Mouse (Mus musculus) hindbrain, embryonic 10.5 days (tissue): ENCODE measurements around the gene Tnik. TPM values are rescaled to one million over a fixed set of nuclear protein-coding genes. Genes with fewer than 3 reads are reported as not detected.

Experiments used
- DNase-seq: peaks from one replicate; pipeline ENCODE4 v3.0.0-alpha.2; 2017; ENCODE audit warnings: low spot score
- H3K27ac ChIP-seq: fragments of 300-500 bp; sonication (generic); 2 replicates; pipeline ENCODE4 v1.5.1; 2016; ENCODE audit warnings: mild to moderate bottlenecking, moderate library complexity
- H3K27me3 ChIP-seq: fragments of 300-500 bp; sonication (generic); 2 replicates; pipeline ENCODE4 v1.6.1; 2016; ENCODE audit warnings: mild to moderate bottlenecking; ENCODE audit not compliant: poor library complexity, insufficient read depth, severe bottlenecking
- H3K36me3 ChIP-seq: fragments of 300-500 bp; sonication (generic); 2 replicates; pipeline ENCODE4 v1.6.1; 2016; ENCODE audit warnings: mild to moderate bottlenecking, moderate library complexity
- H3K4me1 ChIP-seq: fragments of 300-500 bp; sonication (generic); replicated peaks from 2 replicates; pipeline ENCODE4 v1.6.1; 2016; ENCODE audit warnings: mild to moderate bottlenecking
- H3K4me3 ChIP-seq: fragments of 300-500 bp; sonication (generic); 2 replicates; pipeline ENCODE4 v1.5.1; 2016; ENCODE audit warnings: mild to moderate bottlenecking, moderate library complexity
- H3K9me3 ChIP-seq: fragments of 300-500 bp; sonication (generic); 2 replicates; pipeline ENCODE4 v1.6.1; 2016; ENCODE audit warnings: mild to moderate bottlenecking, moderate library complexity
- WGBS: fragments of 180-500 bp; shearing (Covaris S2); methylation state at CpG from one replicate; pipeline ENCODE4 v1.1.7; 2016; 5-methylcytosine and 5-hydroxymethylcytosine counted together
- polyA plus RNA-seq: library from polyadenylated mRNA; unstranded; fragments of >200 nt; fragmentation: Nextera tagmentation; extraction: Ambion mirVana; gene quantifications from 2 replicates; pipeline ENCODE4 v1.2.1, GENCODE M21; 2016

Tnik gene
- polyA plus RNA-seq, 1 experiment from 2014 or later = 16.3 TPM

DNA sequence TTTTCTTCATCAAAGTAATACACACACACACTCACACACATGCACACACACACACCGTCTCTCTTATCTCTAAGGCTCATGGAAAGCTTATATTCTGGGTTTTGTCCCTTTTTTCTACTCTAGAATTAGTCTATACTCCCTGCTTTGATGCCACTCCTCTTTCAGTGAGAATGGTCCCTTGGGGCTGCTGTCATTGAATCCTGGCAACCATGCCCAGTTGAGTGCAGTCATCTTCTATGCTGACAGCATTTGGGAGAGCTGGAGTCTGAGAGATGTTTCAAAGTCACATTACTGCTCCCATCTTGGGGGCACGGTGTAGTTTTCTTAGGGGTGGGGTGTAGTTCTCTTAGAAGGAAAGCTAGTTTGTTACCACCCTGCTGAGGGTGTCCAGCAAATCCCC lies 6.7 kb downstream of the Tnik start:
- 58% methylated on average over 2 of the region's 2 CpGs for WGBS
- no peak for DNase-seq
- no peaks in the 10 kb centered on the region for H3K36me3 ChIP-seq
- H3K4me1 ChIP-seq = peaks cover 41% of the 10 kb centered on the region
- H3K27ac ChIP-seq = no peak overlapping the region
- H3K4me3 ChIP-seq = no peak overlapping the region
- H3K27me3 ChIP-seq = peaks cover 7% of the 10 kb centered on the region; the same call in 1 of the 2 replicates
- no peaks in the 10 kb centered on the region for H3K9me3 ChIP-seq

DNA sequence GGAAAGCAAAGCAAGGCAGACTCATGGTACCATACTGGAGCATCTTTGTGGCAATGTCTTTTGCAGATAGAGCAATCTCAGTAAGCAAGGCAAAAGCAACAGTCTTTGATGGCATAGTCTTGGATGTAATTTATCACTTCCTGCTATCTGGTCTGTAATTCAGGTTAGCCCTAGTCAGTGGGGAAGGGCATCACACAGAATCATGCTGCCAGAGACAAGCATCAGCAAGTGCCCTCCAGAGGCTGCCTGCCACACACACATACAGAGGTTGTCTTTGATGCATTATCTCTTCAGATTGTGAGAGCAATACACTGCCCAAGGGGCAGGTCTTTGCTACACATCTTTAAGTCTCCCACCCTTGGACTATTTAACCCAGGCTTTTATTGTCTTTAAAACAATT lies 8.9 kb downstream of the Tnik start:
- Histone ChIP-seq H3K36me3 (no peaks in the 10 kb centered on the region), H3K27ac (no peak overlapping the region), H3K9me3 (no peaks in the 10 kb centered on the region), H3K4me3 (no peak overlapping the region), H3K27me3 (no peaks in the 10 kb centered on the region), H3K4me1 (peaks cover 28% of the 10 kb centered on the region)
- no peak for DNase-seq

DNA sequence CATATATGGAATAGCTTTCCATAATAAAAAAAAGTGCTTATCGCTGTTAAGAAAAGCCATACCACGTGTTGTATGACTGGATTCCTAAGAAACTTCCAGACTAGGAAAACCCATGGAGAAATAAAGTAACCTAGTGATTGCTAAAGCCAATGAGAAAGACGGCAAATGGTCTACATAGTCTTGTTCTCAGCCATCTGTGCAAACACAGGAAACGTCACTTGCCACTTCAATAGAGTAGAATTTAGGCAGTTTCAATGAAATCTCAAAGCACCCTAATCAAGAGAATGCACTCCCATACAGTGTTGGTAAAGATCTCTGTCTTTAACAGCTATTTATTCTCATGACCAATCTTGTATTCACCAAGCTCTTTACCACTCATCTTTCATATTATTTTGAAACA lies 11.7 kb downstream of the Tnik start:
- H3K27ac ChIP-seq = no peak overlapping the region
- H3K4me3 ChIP-seq = no peak overlapping the region
- no peaks in the 10 kb centered on the region for H3K9me3 ChIP-seq
- WGBS = 87% methylated on average over 4 of the region's 4 CpGs
- H3K27me3 ChIP-seq = no peaks in the 10 kb centered on the region
- no peaks in the 10 kb centered on the region for H3K36me3 ChIP-seq
- peaks cover 9% of the 10 kb centered on the region for H3K4me1 ChIP-seq
- DNase-seq = no peak

DNA sequence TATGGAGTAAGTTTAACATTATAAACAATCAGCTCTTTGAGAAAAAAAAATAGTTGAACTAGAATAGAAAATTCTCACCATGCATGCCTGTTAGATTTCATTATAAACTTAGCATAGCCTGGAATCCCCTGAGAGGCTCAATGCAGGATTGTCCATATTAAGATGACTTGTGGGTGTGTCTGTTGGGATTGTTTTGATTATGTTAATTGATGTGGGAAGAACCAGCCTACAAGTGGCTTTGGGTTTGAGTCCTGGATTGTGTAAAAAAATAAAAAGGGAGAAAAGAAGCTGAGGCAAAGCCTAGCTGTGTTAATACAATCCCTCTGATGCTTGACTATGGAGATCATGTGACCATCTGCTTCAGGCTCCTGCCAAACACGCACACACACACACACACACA lies 26.7 kb downstream of the Tnik start:
- DNase-seq = no peak
- 81% methylated on average over 1 of the region's 1 CpGs for WGBS
- H3K36me3 ChIP-seq = no peaks in the 10 kb centered on the region
- H3K4me1 ChIP-seq = no peaks in the 10 kb centered on the region
- H3K9me3 ChIP-seq = no peaks in the 10 kb centered on the region
- H3K27ac ChIP-seq = no peak overlapping the region
- no peak overlapping the region for H3K4me3 ChIP-seq
- no peaks in the 10 kb centered on the region for H3K27me3 ChIP-seq

DNA sequence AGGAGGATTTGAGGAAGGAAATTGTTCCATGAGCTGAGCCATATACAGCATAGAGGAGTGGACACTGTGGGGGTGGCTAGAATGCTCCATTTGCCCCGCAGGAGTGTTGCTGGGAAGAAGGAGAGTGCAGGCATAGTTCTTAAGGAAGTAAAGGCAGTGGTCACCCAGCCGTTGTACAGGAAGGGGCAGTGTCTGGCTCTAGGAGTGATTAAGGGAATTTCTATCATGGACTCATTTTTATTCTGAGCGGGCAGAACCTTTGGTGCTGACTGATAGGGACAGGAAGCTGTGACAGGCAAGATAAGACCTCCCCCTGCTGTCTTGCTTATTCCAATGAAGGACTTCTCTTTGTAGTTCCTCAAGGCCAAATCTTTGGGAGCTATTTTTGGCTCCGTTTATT lies 38.4 kb downstream of the Tnik start:
- H3K9me3 ChIP-seq = no peaks in the 10 kb centered on the region
- WGBS = 79% methylated on average over 4 of the region's 4 CpGs

DNA sequence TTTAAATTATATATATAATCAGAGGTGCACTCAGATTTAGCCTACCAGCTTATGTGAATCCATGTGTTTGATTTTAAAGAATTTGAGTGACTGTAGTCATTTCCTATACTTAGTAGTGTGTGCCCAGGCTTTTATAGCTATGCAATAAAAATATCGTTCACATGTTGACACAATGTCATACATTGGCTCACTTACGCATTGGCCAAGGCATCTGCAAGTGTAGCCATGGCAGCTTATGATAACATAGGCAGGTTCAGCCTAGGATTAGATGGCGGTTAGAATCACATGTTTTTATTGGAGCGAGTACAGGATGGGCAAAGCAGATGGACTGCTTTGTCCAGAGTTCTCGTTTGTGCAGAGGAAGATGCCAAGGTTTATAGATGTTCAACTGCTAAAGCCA lies 40.9 kb downstream of the Tnik start:
- no peak for DNase-seq
- H3K9me3 ChIP-seq = no peaks in the 10 kb centered on the region
- no peak overlapping the region for H3K4me3 ChIP-seq
- no peaks in the 10 kb centered on the region for H3K36me3 ChIP-seq
- H3K4me1 ChIP-seq = no peaks in the 10 kb centered on the region
- no peak overlapping the region for H3K27ac ChIP-seq
- WGBS = 93% methylated on average over 5 of the region's 5 CpGs
- H3K27me3 ChIP-seq = no peaks in the 10 kb centered on the region

More for the DNA sequence above, 38.4 kb downstream of the Tnik start:
- H3K36me3 ChIP-seq = no peaks in the 10 kb centered on the region
- H3K4me3 ChIP-seq = no peak overlapping the region
- H3K27ac ChIP-seq = no peak overlapping the region
- no peaks in the 10 kb centered on the region for H3K27me3 ChIP-seq
- no peaks in the 10 kb centered on the region for H3K4me1 ChIP-seq
- no peak for DNase-seq

DNA sequence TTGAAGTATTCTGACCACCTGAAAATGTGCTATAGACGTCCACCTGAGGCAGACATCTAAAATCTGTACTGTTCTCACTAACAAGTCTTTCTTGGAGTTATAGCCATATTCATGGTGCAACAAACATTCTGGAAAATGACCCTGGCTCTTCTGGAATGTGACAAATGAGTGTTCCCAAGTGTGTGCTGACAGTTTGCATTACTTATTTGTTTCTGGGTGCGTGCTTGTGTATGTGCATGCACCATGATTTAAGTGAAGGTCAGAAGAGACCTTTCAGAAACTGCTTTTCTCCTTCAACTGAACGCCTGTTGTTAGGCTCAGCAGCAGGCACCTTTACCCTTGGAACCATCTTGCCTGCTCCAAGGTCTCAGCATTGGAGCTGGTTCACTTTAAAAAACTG lies 43.8 kb downstream of the Tnik start:
- 0 out of 2 replicates have a peak, but pooled peaks cover 3% of the 10 kb centered on the region for H3K4me1 ChIP-seq
- WGBS = 88% methylated on average over 3 of the region's 3 CpGs

DNA sequence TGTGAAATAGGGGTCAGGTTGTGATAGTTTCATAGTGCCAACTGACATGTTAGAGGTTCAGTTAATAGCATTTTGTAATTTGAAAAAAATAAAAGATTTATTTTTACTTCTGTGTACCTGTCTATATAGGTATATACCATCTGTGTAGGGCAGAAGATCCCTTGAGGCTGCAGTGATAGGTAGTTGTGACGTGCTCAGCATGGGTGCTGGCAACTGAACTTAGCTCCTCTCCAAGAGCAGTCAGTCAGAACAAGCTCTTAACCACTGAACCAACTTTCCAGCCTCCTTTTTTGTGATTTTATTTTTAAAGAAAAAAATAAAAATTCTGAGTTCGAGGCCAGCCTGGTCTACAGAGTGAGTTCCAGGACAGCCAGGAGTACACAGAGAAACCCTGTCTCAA lies 51.4 kb downstream of the Tnik start:
- no peak for DNase-seq
- H3K27ac ChIP-seq = no peak overlapping the region
- H3K4me1 ChIP-seq = 0 out of 2 replicates have a peak, but pooled peaks cover 3% of the 10 kb centered on the region
- 88% methylated on average over 2 of the region's 2 CpGs for WGBS
- no peaks in the 10 kb centered on the region for H3K9me3 ChIP-seq
- H3K27me3 ChIP-seq = no peaks in the 10 kb centered on the region
- H3K36me3 ChIP-seq = no peaks in the 10 kb centered on the region
- no peak overlapping the region for H3K4me3 ChIP-seq

More for the DNA sequence above, 43.8 kb downstream of the Tnik start:
- Histone ChIP-seq H3K27ac (no peak overlapping the region), H3K27me3 (no peaks in the 10 kb centered on the region), H3K4me3 (no peak overlapping the region), H3K36me3 (no peaks in the 10 kb centered on the region), H3K9me3 (no peaks in the 10 kb centered on the region)
- DNase-seq = no peak

DNA sequence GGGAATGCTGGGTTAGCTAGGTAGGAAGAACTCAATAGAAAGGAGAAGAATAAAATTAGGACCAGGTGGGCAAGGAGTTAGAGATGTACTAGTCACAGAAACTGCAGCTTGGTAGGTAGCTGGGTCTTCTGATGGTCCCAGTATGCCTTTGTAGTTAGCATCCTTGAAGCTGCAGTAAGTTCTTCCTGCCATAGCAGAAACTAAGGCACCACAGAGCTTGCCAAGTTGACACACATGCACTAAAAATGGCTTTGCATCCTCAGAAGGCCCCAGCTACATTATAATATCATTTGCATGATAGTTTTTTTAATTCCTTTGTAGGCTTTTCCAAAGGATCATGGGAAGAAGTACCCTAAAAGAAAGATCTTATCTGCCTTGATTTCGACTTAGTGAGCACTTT lies 54.3 kb downstream of the Tnik start:
- Histone ChIP-seq H3K36me3 (no peaks in the 10 kb centered on the region), H3K27me3 (no peaks in the 10 kb centered on the region), H3K4me1 (0 out of 2 replicates have a peak, but pooled peaks cover 5% of the 10 kb centered on the region), H3K4me3 (no peak overlapping the region), H3K9me3 (no peaks in the 10 kb centered on the region), H3K27ac (no peak overlapping the region)
- 84% methylated on average over 1 of the region's 1 CpGs for WGBS
- no peak for DNase-seq

DNA sequence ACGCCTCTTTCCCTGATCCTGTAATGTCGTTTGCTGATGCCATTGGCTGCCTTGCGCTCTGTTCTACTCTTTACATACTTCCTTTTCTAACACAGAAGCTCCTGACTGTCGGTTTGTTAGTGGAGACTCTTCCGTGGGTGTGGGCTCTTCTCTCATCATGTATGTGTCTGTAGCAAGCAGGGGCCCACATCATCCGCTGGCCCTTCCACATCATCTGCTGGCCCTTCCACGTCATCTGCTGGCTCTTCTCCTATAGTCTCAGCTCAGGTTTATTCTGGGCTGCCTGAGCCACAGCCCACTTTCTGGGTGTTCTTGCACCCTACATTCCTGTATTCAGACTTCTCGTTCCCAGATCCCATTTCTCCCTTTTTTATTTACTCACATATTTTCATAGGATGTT lies 58.6 kb downstream of the Tnik start:
- DNase-seq = no peak
- Histone ChIP-seq H3K9me3 (no peaks in the 10 kb centered on the region), H3K27me3 (no peaks in the 10 kb centered on the region), H3K4me3 (no peak overlapping the region), H3K36me3 (no peaks in the 10 kb centered on the region), H3K4me1 (0 out of 2 replicates have a peak, but pooled peaks cover 5% of the 10 kb centered on the region), H3K27ac (no peak overlapping the region)
- 88% methylated on average over 8 of the region's 8 CpGs for WGBS

DNA sequence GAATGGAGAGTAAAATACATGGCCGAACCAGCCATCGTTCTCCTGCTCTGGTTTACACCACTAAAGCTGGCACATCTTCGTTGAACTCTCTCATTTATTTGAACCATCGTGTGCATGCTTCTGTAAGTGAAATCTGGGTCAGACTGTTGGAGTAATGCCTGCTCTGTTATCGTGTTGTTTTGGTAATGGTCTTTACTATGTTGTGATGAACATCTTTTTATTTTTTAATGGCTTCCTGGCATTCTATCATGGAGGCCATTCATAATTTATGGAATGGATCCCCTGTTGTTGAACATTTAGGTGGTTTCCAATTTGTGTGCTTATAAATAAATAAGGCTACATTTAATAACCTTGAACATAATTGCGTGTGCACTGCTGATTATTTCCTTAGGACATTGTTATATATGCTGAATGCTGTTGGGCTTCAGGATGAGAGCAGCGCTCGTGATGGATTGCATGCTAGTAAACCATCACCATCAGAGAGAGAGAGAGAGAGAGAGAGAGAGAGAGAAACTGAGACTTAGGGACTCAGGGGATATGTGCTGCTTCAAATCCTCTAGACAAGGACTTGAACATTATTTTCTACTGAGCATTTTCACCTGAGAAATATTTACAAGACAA lies 62.7 kb downstream of the Tnik start:
- DNase-seq = no peak
- Histone ChIP-seq H3K27me3 (no peaks in the 10 kb centered on the region), H3K4me1 (0 out of 2 replicates have a peak, but pooled peaks cover 5% of the 10 kb centered on the region), H3K36me3 (no peaks in the 10 kb centered on the region), H3K9me3 (no peaks in the 10 kb centered on the region), H3K4me3 (no peak overlapping the region), H3K27ac (no peak overlapping the region)
- 92% methylated on average over 8 of the region's 8 CpGs for WGBS

DNA sequence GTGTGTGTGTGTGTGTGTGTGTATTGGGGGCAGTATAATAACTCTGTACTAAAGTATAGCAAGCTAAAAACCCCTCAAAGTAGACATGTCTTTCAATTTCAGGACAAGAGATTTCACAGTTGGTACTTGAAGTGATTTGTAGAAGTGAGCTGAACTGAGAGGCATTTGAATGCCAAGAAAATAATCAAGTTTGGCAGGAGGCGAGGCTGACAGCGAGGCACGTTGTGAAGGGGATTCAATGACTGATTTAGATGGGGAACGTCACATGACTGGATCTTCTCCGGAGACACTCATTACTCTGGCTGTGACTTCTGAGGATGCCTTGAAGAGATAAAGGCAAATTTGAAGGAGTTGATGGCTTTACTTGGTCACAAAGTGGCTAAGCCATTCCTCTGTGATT lies 69.3 kb downstream of the Tnik start:
- no peaks in the 10 kb centered on the region for H3K36me3 ChIP-seq
- no peak overlapping the region for H3K4me3 ChIP-seq
- 81% methylated on average over 5 of the region's 5 CpGs for WGBS
- DNase-seq = no peak
- H3K9me3 ChIP-seq = no peaks in the 10 kb centered on the region
- no peaks in the 10 kb centered on the region for H3K27me3 ChIP-seq
- no peak overlapping the region for H3K27ac ChIP-seq
- no peaks in the 10 kb centered on the region for H3K4me1 ChIP-seq

DNA sequence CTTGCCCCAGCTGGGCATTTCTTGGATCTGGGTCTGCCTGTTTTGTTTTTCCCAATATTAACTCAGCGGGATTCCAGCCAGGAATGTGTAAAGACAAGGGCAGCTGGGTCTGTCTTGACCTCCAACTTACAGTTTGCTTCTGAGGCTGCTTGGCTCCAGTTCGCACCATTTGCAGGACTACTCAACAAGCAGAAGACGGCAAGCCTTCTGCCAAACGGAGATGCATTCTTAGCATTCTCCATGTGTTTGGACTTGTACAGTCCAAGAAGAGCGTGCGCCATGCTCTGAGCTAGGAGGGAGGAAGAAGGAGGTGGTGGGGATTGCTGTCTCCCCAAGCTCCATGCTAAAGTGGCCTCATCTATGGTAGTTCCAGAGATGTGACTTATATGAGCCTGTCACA lies 70.9 kb downstream of the Tnik start:
- no peaks in the 10 kb centered on the region for H3K4me1 ChIP-seq
- H3K27ac ChIP-seq = no peak overlapping the region
- 70% methylated on average over 6 of the region's 6 CpGs for WGBS
- H3K4me3 ChIP-seq = no peak overlapping the region
- no peak for DNase-seq
- no peaks in the 10 kb centered on the region for H3K36me3 ChIP-seq
- no peaks in the 10 kb centered on the region for H3K27me3 ChIP-seq
- H3K9me3 ChIP-seq = no peaks in the 10 kb centered on the region

DNA sequence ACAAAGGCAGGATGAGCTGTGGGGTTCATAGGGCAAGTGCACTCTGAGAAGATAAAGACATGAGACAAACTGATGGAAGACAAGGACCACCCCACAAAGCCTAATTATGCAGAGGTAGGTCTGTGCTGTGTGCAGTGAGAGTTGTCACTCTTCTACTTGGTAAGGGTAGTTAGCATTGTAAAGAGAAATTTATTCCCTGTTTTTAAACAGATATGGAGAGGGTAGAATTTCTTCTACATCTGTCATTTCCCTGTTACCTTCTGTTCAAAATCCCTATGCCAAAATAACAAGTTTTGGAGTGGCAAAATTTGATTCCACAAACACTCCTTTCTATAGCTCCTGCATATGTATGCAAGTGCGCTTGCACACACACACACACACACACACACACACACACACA lies 71.5 kb downstream of the Tnik start:
- H3K27me3 ChIP-seq = no peaks in the 10 kb centered on the region
- 86% methylated on average over 1 of the region's 1 CpGs for WGBS
- no peaks in the 10 kb centered on the region for H3K4me1 ChIP-seq
- no peak overlapping the region for H3K4me3 ChIP-seq
- no peaks in the 10 kb centered on the region for H3K36me3 ChIP-seq
- DNase-seq = no peak
- no peaks in the 10 kb centered on the region for H3K9me3 ChIP-seq
- H3K27ac ChIP-seq = no peak overlapping the region
